Comparison of ENCODE assay signal across 8 mouse cellular contexts in genomic region chr2:39225331-39226018, GRCm38 (mm10). TPM values are rescaled to one million over a fixed set of nuclear protein-coding genes. Genes with fewer than 3 reads are reported as not detected.
DNase-seq lines count a peak whose midpoint lies in the region; ATAC-seq and TF ChIP-seq lines count a peak whose summit lies in the region.
"Not testable (repeated sequence)": the region's sequence is repeated elsewhere in the genome, so short reads cannot be mapped to it uniquely, and the experiment has no call there.

No protein-coding gene starts in this region.

- not testable (repeated sequence) for H3K9me3 ChIP-seq in heart, embryonic 13.5 days; kidney, embryonic 16.5 days (ENCODE audit: low read length); midbrain, embryonic 13.5 days

- H3K36me3 ChIP-seq in heart, embryonic 13.5 days; kidney, embryonic 16.5 days (ENCODE audit: insufficient read depth, low read length); liver, adult 2 months (ENCODE audit: control insufficient read depth, insufficient read depth, low read length); midbrain, embryonic 13.5 days: not testable (repeated sequence)

- H3K4me2 ChIP-seq in heart, embryonic 13.5 days, result peak overlapping the region; percentile 86
- H3K4me2 ChIP-seq in kidney, embryonic 16.5 days (replicated peaks; ENCODE audit: low read depth, low read length), result peak overlapping the region; percentile 69
- peak overlapping the region; percentile 74 for H3K4me2 ChIP-seq in midbrain, embryonic 13.5 days (replicated peaks)

- peak overlapping the region; percentile 94 for H3K9ac ChIP-seq in heart, embryonic 13.5 days
- peak overlapping the region; percentile 77 for H3K9ac ChIP-seq in kidney, embryonic 16.5 days (replicated peaks; ENCODE audit: low read length)
- H3K9ac ChIP-seq in liver, adult 2 months (ENCODE audit: low read depth, low read length), result peak overlapping the region; percentile 90
- peak overlapping the region; percentile 83 for H3K9ac ChIP-seq in midbrain, embryonic 13.5 days (replicated peaks)

- H3K27ac ChIP-seq in embryonic fibroblast, embryonic 13.5 days (ENCODE audit: insufficient read depth, low read length), result peak overlapping the region; percentile 93
- H3K27ac ChIP-seq in heart, embryonic 13.5 days (replicated peaks), result peak overlapping the region; percentile 97
- H3K27ac ChIP-seq in kidney, embryonic 16.5 days (ENCODE audit: low read length), result peak overlapping the region; percentile 90
- H3K27ac ChIP-seq in liver, adult 2 months (replicated peaks; ENCODE audit: insufficient read depth, low read depth, low read length), result peak overlapping the region; percentile 95
- peak overlapping the region; percentile 94 for H3K27ac ChIP-seq in midbrain, embryonic 13.5 days

- not testable (repeated sequence) for TF ChIP-seq POLR2A in embryonic fibroblast, embryonic 13.5 days (IDR thresholded peaks at IDR 0.05; ENCODE audit: low read depth, low read length); liver, adult 2 months (IDR thresholded peaks at IDR 0.05; ENCODE audit: extremely low read depth, insufficient read depth, low read length)

- H3K27me3 ChIP-seq in heart, embryonic 13.5 days (replicated peaks); kidney, embryonic 16.5 days (ENCODE audit: insufficient read depth, low read length); liver, adult 2 months (ENCODE audit: control insufficient read depth, insufficient read depth, low read length); midbrain, embryonic 13.5 days: not testable (repeated sequence)

- ATAC-seq in heart, embryonic 13.5 days (ENCODE audit: extremely low read depth, insufficient number of reproducible peaks, low FRiP score, low TSS enrichment), result peak; percentile 38; the same call in 1 of the 2 replicates
- peak; percentile 60 for ATAC-seq in kidney, embryonic 16.5 days (ENCODE audit: low FRiP score, low TSS enrichment)
- ATAC-seq in midbrain, embryonic 13.5 days, result peak; percentile 65; the same call in 1 of the 2 replicates

- TF ChIP-seq CTCF in embryonic fibroblast, embryonic 13.5 days (IDR thresholded peaks at IDR 0.05; ENCODE audit: borderline replicate concordance, insufficient read depth, low read length); liver, adult 2 months (IDR thresholded peaks at IDR 0.05; ENCODE audit: low read depth, low read length): not testable (repeated sequence)

- peak; percentile 52 for DNase-seq in 3134 (ENCODE audit: extremely low read depth, insufficient read length, low spot score)
- DNase-seq in adrenal gland, postnatal 14 days, result peak; percentile 54
- not testable (repeated sequence) for DNase-seq in liver, adult 2 months (ENCODE audit: extremely low read depth, low read depth, low spot score)
- peak; percentile 46 to 58 for DNase-seq in right cerebral cortex, postnatal 10 days (ENCODE audit: low spot score in 2 of 2)

- H3K4me1 ChIP-seq in embryonic fibroblast, embryonic 13.5 days (ENCODE audit: control insufficient read depth, insufficient read depth, low read length); liver, adult 2 months (ENCODE audit: control insufficient read depth, insufficient read depth, low read length): not testable (repeated sequence)
- peaks cover 26% of the 10 kb centered on the region for H3K4me1 ChIP-seq in heart, embryonic 13.5 days
- peaks cover 16% of the 10 kb centered on the region for H3K4me1 ChIP-seq in kidney, embryonic 16.5 days (ENCODE audit: insufficient read depth, low read length)
- peaks cover 23% of the 10 kb centered on the region for H3K4me1 ChIP-seq in midbrain, embryonic 13.5 days (replicated peaks)

- H3K79me2 ChIP-seq in liver, adult 2 months (ENCODE audit: control insufficient read depth, insufficient read depth, low read length), result peaks cover 18% of the 10 kb centered on the region; the same call in 1 of the 2 replicates

- WGBS in heart, embryonic 13.5 days, result 3% methylated on average over 34 of the region's 36 CpGs
- WGBS in kidney, embryonic 16.5 days, result 3% methylated on average over 25 of the region's 36 CpGs
- 2% methylated on average over 36 of the region's 36 CpGs for WGBS in liver, adult 2 months
- WGBS in midbrain, embryonic 13.5 days, result 7% methylated on average over 21 of the region's 36 CpGs

- peak overlapping the region; percentile 94 for H3K4me3 ChIP-seq in embryonic fibroblast, embryonic 13.5 days (ENCODE audit: insufficient read depth, low read length)
- H3K4me3 ChIP-seq in heart, embryonic 13.5 days, result peak overlapping the region; percentile 92
- H3K4me3 ChIP-seq in kidney, embryonic 16.5 days (ENCODE audit: low read length), result peak overlapping the region; percentile 65
- H3K4me3 ChIP-seq in liver, adult 2 months (ENCODE audit: insufficient read depth, low read depth, low read length), result peak overlapping the region; percentile 92
- peak overlapping the region; percentile 69 for H3K4me3 ChIP-seq in midbrain, embryonic 13.5 days (replicated peaks)

RNA-seq across cellular contexts. Expression of gene Ppp6c, which starts 0.8 kb away (rescaled TPM):
- 81.0 and 81.2 TPM in 2 replicates for total RNA-seq in adrenal gland, postnatal 14 days (2021)
- polyA plus RNA-seq in embryonic fibroblast, embryonic 13.5 days (2011; ENCODE audit: insufficient read length, low read depth, missing spikeins), result 85.5 and 89.2 TPM in 2 replicates
- 44.4 and 46.2 TPM in 2 replicates for polyA plus RNA-seq in heart, embryonic 13.5 days (2015; fragmentation: Nextera tagmentation; extraction: Ambion mirVana)
- polyA plus RNA-seq in kidney, embryonic 16.5 days (2015; fragmentation: Nextera tagmentation; extraction: Ambion mirVana), result 78.6 and 84.3 TPM in 2 replicates
- 22.4 and 27.1 TPM in 2 replicates for total RNA-seq in liver, adult 2 months (2014; rRNA removed)
- polyA plus RNA-seq in liver, adult 2 months (2012; rRNA removed), result 16.3 and 20.9 TPM in 2 replicates
- polyA plus RNA-seq in midbrain, embryonic 13.5 days (2015; fragmentation: Nextera tagmentation; extraction: Ambion mirVana), result 76.8 and 77.7 TPM in 2 replicates

RNA-seq across cellular contexts. Expression of gene Scai, which starts 34.9 kb away (rescaled TPM):
- total RNA-seq in adrenal gland, postnatal 14 days (2021), result 12.2 and 12.3 TPM in 2 replicates
- 18.4 and 22.6 TPM in 2 replicates for polyA plus RNA-seq in embryonic fibroblast, embryonic 13.5 days (2011; ENCODE audit: insufficient read length, low read depth, missing spikeins)
- polyA plus RNA-seq in heart, embryonic 13.5 days (2015; fragmentation: Nextera tagmentation; extraction: Ambion mirVana), result 5.7 and 6.6 TPM in 2 replicates
- polyA plus RNA-seq in kidney, embryonic 16.5 days (2015; fragmentation: Nextera tagmentation; extraction: Ambion mirVana), result 7.7 and 10.1 TPM in 2 replicates
- 3.4 and 4.7 TPM in 2 replicates for total RNA-seq in liver, adult 2 months (2014; rRNA removed)
- 0.17 and 0.28 TPM in 2 replicates for polyA plus RNA-seq in liver, adult 2 months (2012; rRNA removed)
- polyA plus RNA-seq in midbrain, embryonic 13.5 days (2015; fragmentation: Nextera tagmentation; extraction: Ambion mirVana), result 19.8 and 20.4 TPM in 2 replicates
